ENCODE assay signal across 8 mouse cellular contexts in the genomic region with DNA sequence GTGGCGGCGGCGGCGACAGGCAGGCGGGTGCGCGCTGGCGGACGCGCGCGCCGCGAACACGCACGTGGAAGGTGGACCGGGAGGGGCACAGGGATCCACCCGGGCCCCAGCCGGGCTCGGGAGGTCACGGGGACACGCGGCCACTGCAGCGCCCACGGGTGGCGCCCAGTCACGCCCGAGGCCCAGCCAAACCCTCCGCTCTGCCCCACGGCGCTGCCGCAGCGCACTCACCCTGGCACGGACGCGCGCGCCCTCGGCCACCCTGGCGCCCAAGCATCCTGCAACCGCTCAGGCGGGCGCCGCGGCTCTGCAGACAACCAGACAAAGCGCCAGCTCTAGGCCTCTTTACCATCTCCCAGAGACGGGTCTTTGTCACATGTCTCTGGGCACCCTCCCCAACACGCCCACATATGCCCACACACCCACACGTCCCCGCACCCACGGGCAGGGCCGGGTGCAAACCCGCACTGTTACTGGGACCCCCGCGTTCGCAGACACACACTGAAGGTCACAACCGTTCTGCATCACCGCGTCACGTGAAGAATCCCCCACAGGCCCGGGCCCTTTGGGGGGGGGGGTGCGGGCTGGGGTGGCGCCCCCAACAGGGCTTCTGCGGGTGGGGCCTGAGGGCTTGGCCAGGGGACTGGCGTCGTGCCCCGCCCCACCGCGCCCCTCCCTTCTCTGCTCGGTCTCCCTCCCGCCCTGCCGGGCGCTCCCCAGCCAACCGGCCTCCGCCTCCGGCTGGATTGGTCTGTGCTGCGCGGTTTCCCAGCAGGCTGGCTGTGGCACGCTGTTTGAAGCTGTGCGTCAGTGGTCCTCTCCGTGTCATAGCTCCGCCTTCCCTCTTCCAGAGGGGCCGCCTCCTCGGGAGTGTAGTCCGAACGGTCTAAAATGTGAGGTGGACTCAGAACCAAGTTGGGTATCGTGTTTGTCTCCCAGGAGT. TPM values are rescaled to one million over a fixed set of nuclear protein-coding genes. Genes with fewer than 3 reads are reported as not detected.
DNase-seq lines count a peak whose midpoint lies in the region; ATAC-seq lines count a peak whose summit lies in the region.

Gene Lrfn4, minus strand, starts transcription at position 517 of the 943 bp plus-strand sequence.

- H3K9ac ChIP-seq in hindbrain, embryonic 14.5 days = peak within 1 kb of the TSS; percentile 99

- under 1% methylated on average over 63 of the region's 87 CpGs for WGBS in hindbrain, embryonic 14.5 days

- peaks cover 26% of the 10 kb centered on the region for H3K4me1 ChIP-seq in hindbrain, embryonic 14.5 days (replicated peaks; ENCODE audit: control insufficient read depth, insufficient read depth, low read length)

- peak; percentile 92 for DNase-seq in R1 (ENCODE audit: low read depth, low spot score)
- peak; percentile 80 to 85 for DNase-seq in cerebellum, postnatal 36 days
- DNase-seq in frontal cortex, postnatal 36 days (ENCODE audit: low spot score in 2 of 2) = peak; percentile 89 to 92
- DNase-seq in hindbrain, embryonic 14.5 days (ENCODE audit: low spot score) = peak; percentile 86
- peak; percentile 66 to 77 for DNase-seq in layer of hippocampus, postnatal 25 days (ENCODE audit: extremely low spot score in 1 of 2, low spot score in 1 of 2)
- peak; percentile 84 for DNase-seq in lung, postnatal 14 days
- peak; percentile 94 for DNase-seq in right cerebral cortex, adult 18-20 months
- DNase-seq in urinary bladder, postnatal 14 days (ENCODE audit: low spot score) = peak; percentile 86

- H3K4me3 ChIP-seq in hindbrain, embryonic 14.5 days (replicated peaks; ENCODE audit: low read length) = peak within 1 kb of the TSS; percentile 95

- H3K27me3 ChIP-seq in hindbrain, embryonic 14.5 days (ENCODE audit: control insufficient read depth, insufficient read depth, low read length) = no peaks in the 10 kb centered on the region

- peaks cover 37% of the 10 kb centered on the region for H3K36me3 ChIP-seq in hindbrain, embryonic 14.5 days (replicated peaks; ENCODE audit: control insufficient read depth, insufficient read depth)

- H3K27ac ChIP-seq in hindbrain, embryonic 14.5 days = peak within 1 kb of the TSS; percentile 95

- no peaks in the 10 kb centered on the region for H3K9me3 ChIP-seq in hindbrain, embryonic 14.5 days (ENCODE audit: control insufficient read depth, low read length)

- peak; percentile 92 for ATAC-seq in hindbrain, embryonic 14.5 days (ENCODE audit: low FRiP score)

- peak within 1 kb of the TSS; percentile 82 for H3K4me2 ChIP-seq in hindbrain, embryonic 14.5 days (replicated peaks)

RNA-seq across cellular contexts. Expression of gene Lrfn4, which starts in this region (rescaled TPM):
- 17.9 and 18.9 TPM in 2 replicates for polyA plus RNA-seq in hindbrain, embryonic 14.5 days (2014; fragmentation: Nextera tagmentation; extraction: Ambion mirVana)
- total RNA-seq in layer of hippocampus, postnatal 25 days (2021) = 10 to 100 TPM; 40.9 to 41.6 TPM

Comparison
In these comparisons a context has a peak if more than half of its experiments do, and no peak if none do; other contexts are left out.
1. Peak in every context shown above with its lines: DNase-seq, ATAC-seq, H3K4me3 ChIP-seq and H3K27ac ChIP-seq.